Mouse (Mus musculus) CH12.LX (cell line): ENCODE measurements at regions not wholly inside any gene's neighbourhood (a gene's known extent, or its start where the extent isn't known, plus 50 kb on each side); places are given as distances from the start of the nearest gene placed in this dataset.

Experiments used
- DNase-seq: peaks from one replicate; pipeline ENCODE4 v3.0.0-alpha.2; 2013; ENCODE audit errors: extremely low read depth
- H3K27ac ChIP-seq: 2 replicates; pipeline ENCODE4 v1.5.1; 2012; ENCODE audit warnings: low read depth, mild to moderate bottlenecking, control low read depth, moderate library complexity; ENCODE audit not compliant: insufficient read depth
- H3K27me3 ChIP-seq: replicated peaks from 2 replicates; pipeline ENCODE3; 2012; ENCODE audit warnings: inconsistent platforms
- H3K36me3 ChIP-seq, 2 experiments: replicated peaks in 1 of 2; 2 replicates each; pipeline versions ENCODE3 to v1.6.1; 2012; ENCODE audit warnings: inconsistent platforms in 1 of 2, low read length in 1 of 2, mild to moderate bottlenecking in 1 of 2, mixed read lengths in 1 of 2, moderate library complexity in 1 of 2; ENCODE audit not compliant: control insufficient read depth in 1 of 2, insufficient read depth in 1 of 2
- H3K4me1 ChIP-seq, 2 experiments: 2 replicates each; pipeline ENCODE4 v1.6.1; 2012; ENCODE audit warnings: inconsistent platforms in 1 of 2, moderate library complexity in 1 of 2; ENCODE audit not compliant: insufficient read depth in 2 of 2, control insufficient read depth in 1 of 2
- H3K4me2 ChIP-seq: 2 replicates; pipeline ENCODE4 v1.6.1; 2012; ENCODE audit warnings: low read depth, mild to moderate bottlenecking, control low read depth; ENCODE audit not compliant: poor library complexity, insufficient read depth, severe bottlenecking
- H3K4me3 ChIP-seq, 3 experiments: fragments of 150-350 bp in 1 of 3; sonication (generic) in 1 of 3; replicated peaks in 1 of 3; 2 replicates each; pipeline versions ENCODE3 to v1.5.1; 2011 to 2012; ENCODE audit warnings: low read depth in 2 of 3, low read length in 2 of 3, mild to moderate bottlenecking in 2 of 3, moderate library complexity in 2 of 3, control low read depth in 1 of 3, improper control_type of control experiment in 1 of 3, inconsistent platforms in 1 of 3, mixed read lengths in 1 of 3; ENCODE audit not compliant: poor library complexity in 1 of 3
- H3K79me2 ChIP-seq: replicated peaks from 2 replicates; pipeline ENCODE4 v1.6.1; 2012; ENCODE audit warnings: mild to moderate bottlenecking, moderate library complexity; ENCODE audit not compliant: control insufficient read depth, poor library complexity, insufficient read depth, severe bottlenecking; ENCODE audit errors: extremely low read depth
- H3K9ac ChIP-seq: 2 replicates; pipeline ENCODE4 v1.6.1; 2012; ENCODE audit warnings: low read depth, mild to moderate bottlenecking, control low read depth, moderate library complexity; ENCODE audit not compliant: insufficient read depth
- H3K9me3 ChIP-seq: replicated peaks from 2 replicates; pipeline ENCODE3; 2012; ENCODE audit warnings: low read length, inconsistent platforms, mixed read lengths
- BHLHE40 ChIP-seq: IDR thresholded peaks from 2 replicates; pipeline ENCODE4 v1.6.1; 2011; ENCODE audit warnings: mild to moderate bottlenecking, low read depth, low read length, improper control_type of control experiment
- CHD2 ChIP-seq: IDR thresholded peaks from 2 replicates; pipeline ENCODE4 v1.6.1; 2011; ENCODE audit warnings: low read length, improper control_type of control experiment
- CTCF ChIP-seq, 2 experiments: IDR thresholded peaks in 1 of 2; conservative IDR thresholded peaks in 1 of 2; 2 replicates each; pipeline ENCODE4 v1.5.1; 2011 to 2012; ENCODE audit warnings: low read depth in 2 of 2, low read length in 2 of 2, improper control_type of control experiment in 1 of 2, inconsistent platforms in 1 of 2, mild to moderate bottlenecking in 1 of 2, moderate library complexity in 1 of 2
- E2F4 ChIP-seq: IDR thresholded peaks from 2 replicates; pipeline ENCODE4 v1.6.1; 2011; ENCODE audit warnings: low read depth, low read length, improper control_type of control experiment; ENCODE audit not compliant: insufficient replicate concordance
- ELF1 ChIP-seq: IDR thresholded peaks from 2 replicates; pipeline ENCODE4 v1.6.1; 2014; ENCODE audit warnings: low read depth, mild to moderate bottlenecking, inconsistent platforms, low read length, improper control_type of control experiment
- EP300 ChIP-seq: IDR thresholded peaks from 2 replicates; pipeline ENCODE4 v1.6.1; 2011; ENCODE audit warnings: low read length, improper control_type of control experiment
- IRF4 ChIP-seq: IDR thresholded peaks from 2 replicates; pipeline ENCODE4 v1.6.1; 2014; ENCODE audit warnings: low read depth, mild to moderate bottlenecking, inconsistent platforms, low read length, improper control_type of control experiment
- JUN ChIP-seq: IDR thresholded peaks from 2 replicates; pipeline ENCODE4 v1.6.1; 2011; ENCODE audit warnings: low read depth, mild to moderate bottlenecking, low read length, improper control_type of control experiment, moderate library complexity; ENCODE audit not compliant: insufficient read depth
- JUND ChIP-seq: conservative IDR thresholded peaks from 2 replicates; pipeline ENCODE4 v1.6.1; 2011; ENCODE audit warnings: low read depth, low read length, improper control_type of control experiment
- KAT2A ChIP-seq: IDR thresholded peaks from 2 replicates; pipeline ENCODE4 v1.6.1; 2012; ENCODE audit warnings: low read length, improper control_type of control experiment, inconsistent platforms; ENCODE audit not compliant: insufficient replicate concordance
- MAFK ChIP-seq: IDR thresholded peaks from 2 replicates; pipeline ENCODE4 v1.6.1; 2011; ENCODE audit warnings: low read length, improper control_type of control experiment; ENCODE audit not compliant: insufficient replicate concordance
- MAX ChIP-seq: IDR thresholded peaks from 2 replicates; pipeline ENCODE4 v1.6.1; 2011; ENCODE audit warnings: low read length, improper control_type of control experiment
- MEF2A ChIP-seq: IDR thresholded peaks from 2 replicates; pipeline ENCODE4 v1.6.1; 2014; ENCODE audit warnings: low read depth, mild to moderate bottlenecking, inconsistent platforms, low read length, improper control_type of control experiment, borderline replicate concordance
- MYC ChIP-seq: IDR thresholded peaks from 2 replicates; pipeline ENCODE4 v1.6.1; 2011; ENCODE audit warnings: low read depth, mild to moderate bottlenecking, improper control_type of control experiment, low read length
- NELFE ChIP-seq: IDR thresholded peaks from 2 replicates; pipeline ENCODE4 v1.6.1; 2011; ENCODE audit warnings: low read depth, low read length, improper control_type of control experiment
- POLR2A ChIP-seq: IDR thresholded peaks from 2 replicates; pipeline ENCODE4 v1.6.1; 2011; ENCODE audit warnings: low read depth, mild to moderate bottlenecking, improper control_type of control experiment, low read length
- RAD21 ChIP-seq: IDR thresholded peaks from 2 replicates; pipeline ENCODE4 v1.6.1; 2011; ENCODE audit warnings: low read depth, mild to moderate bottlenecking, low read length, improper control_type of control experiment, moderate library complexity
- RCOR1 ChIP-seq: conservative IDR thresholded peaks from 2 replicates; pipeline ENCODE4 v1.6.1; 2012; ENCODE audit warnings: low read depth, mild to moderate bottlenecking, inconsistent platforms, low read length, improper control_type of control experiment
- SIN3A ChIP-seq: IDR thresholded peaks from 2 replicates; pipeline ENCODE4 v1.6.1; 2012; ENCODE audit warnings: low read length, improper control_type of control experiment, inconsistent platforms
- TCF12 ChIP-seq: IDR thresholded peaks from 2 replicates; pipeline ENCODE4 v1.6.1; 2014; ENCODE audit warnings: low read depth, mild to moderate bottlenecking, inconsistent platforms, low read length, improper control_type of control experiment
- ZC3H11A ChIP-seq: IDR thresholded peaks from 2 replicates; pipeline ENCODE4 v1.6.1; 2012; ENCODE audit warnings: low read depth, mild to moderate bottlenecking, inconsistent platforms, low read length, improper control_type of control experiment
- ZMIZ1 ChIP-seq: IDR thresholded peaks from 2 replicates; pipeline ENCODE4 v1.6.1; 2012; ENCODE audit warnings: low read depth, mild to moderate bottlenecking, inconsistent platforms, low read length, improper control_type of control experiment
- ZNF384 ChIP-seq: IDR thresholded peaks from 2 replicates; pipeline ENCODE4 v1.6.1; 2012; ENCODE audit warnings: low read depth, low read length, improper control_type of control experiment, inconsistent platforms
- dilution Hi-C: fragments of 300-500 bp; cut with MboI; formaldehyde crosslinking; loops from 2 replicates; pipeline ENCODE4 v1.14.3; 2020; ENCODE audit warnings: low sequenced_read_pairs; ENCODE audit not compliant: extremely low pct_unique_long_range_greater_than_20kb, extremely low pct_ligation_motif_present
- in situ Hi-C: fragments of 300-500 bp; cut with MboI; formaldehyde crosslinking; loops from 3 replicates; pipeline ENCODE4 v1.14.3; 2019; ENCODE audit warnings: low sequenced_read_pairs, low pct_ligation_motif_present, low pct_unique_long_range_greater_than_20kb, mixed read lengths

DNA sequence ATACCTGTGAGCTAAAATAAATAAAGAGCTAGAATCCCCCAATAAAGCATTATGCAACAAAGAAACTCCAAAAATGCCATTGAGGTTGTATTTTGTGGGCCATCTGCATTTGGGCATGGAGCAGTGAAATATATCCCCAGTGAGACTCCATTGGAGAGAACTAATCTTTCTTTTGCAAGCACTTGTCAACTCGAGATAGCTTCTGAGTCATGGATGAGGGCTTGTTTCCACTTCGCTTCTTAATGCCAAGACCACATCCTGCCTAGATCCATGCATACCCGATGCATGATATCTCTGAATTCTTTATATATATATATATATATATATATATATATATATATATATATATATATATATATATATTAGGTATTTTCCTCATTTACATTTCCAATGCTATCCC lies 349.0 kb upstream of the Slc8a1 start:
- H3K4me2 ChIP-seq = no peak overlapping the region
- H3K36me3 ChIP-seq = no peaks in the 10 kb centered on the region
- H3K27ac ChIP-seq = no peak overlapping the region
- no peaks in the 10 kb centered on the region for H3K79me2 ChIP-seq
- H3K27me3 ChIP-seq = no peaks in the 10 kb centered on the region
- H3K4me1 ChIP-seq = no peaks in the 10 kb centered on the region
- in situ Hi-C loops (no loop called here), dilution Hi-C loops (no loop called here)
- TF ChIP-seq KAT2A (no peak), RAD21 (no peak), ZNF384 (no peak), ELF1 (no peak), EP300 (no peak), CTCF (conservative IDR thresholded peaks at IDR 0.05 in 1 of 2, IDR thresholded peaks at IDR 0.05 in 1 of 2; ENCODE audit: low read depth in 2 of 2, low read length in 2 of 2) (no peak), TCF12 (no peak), POLR2A (no peak), ZC3H11A (no peak), JUN (no peak), MEF2A (no peak), BHLHE40 (no peak), E2F4 (no peak), CHD2 (no peak)
- peaks cover 13% of the 10 kb centered on the region for H3K9me3 ChIP-seq
- no peak overlapping the region for H3K4me3 ChIP-seq
- H3K9ac ChIP-seq = no peak overlapping the region
- DNase-seq = no peak

GRCm38 (mm10) chr17:82080301-82080700 lies 342.1 kb upstream of the Slc8a1 start:
- TF ChIP-seq ZNF384 (no peak), IRF4 (no peak), MAX (no peak), RAD21 (no peak), ZMIZ1 (no peak), JUND (no peak), MAFK (no peak), ELF1 (no peak), MYC (no peak), CHD2 (no peak), NELFE (no peak), RCOR1 (no peak), MEF2A (no peak), SIN3A (no peak)
- TF ChIP-seq, all 38 proteins: peak for 0
- Histone ChIP-seq H3K36me3 (no peaks in the 10 kb centered on the region), H3K4me2 (no peak overlapping the region), H3K27ac (no peak overlapping the region), H3K4me1 (no peaks in the 10 kb centered on the region), H3K9ac (no peak overlapping the region), H3K79me2 (no peaks in the 10 kb centered on the region), H3K27me3 (no peaks in the 10 kb centered on the region), H3K4me3 (no peak overlapping the region), H3K9me3 (peaks cover 17% of the 10 kb centered on the region)
- DNase-seq = no peak
- dilution Hi-C loops = no loop called here
- in situ Hi-C loops = no loop called here
